Mouse (Mus musculus) bone marrow macrophage, adult 2 months (primary cell): ENCODE data around the gene Eif1.

ENCODE experiments used
- CTCF ChIP-seq: IDR thresholded peaks from 2 replicates; pipeline ENCODE4 v1.5.1; 2012; ENCODE audit warnings: low read depth, mild to moderate bottlenecking, low read length, moderate library complexity
- POLR2A ChIP-seq: IDR thresholded peaks from 2 replicates; pipeline ENCODE4 v1.6.1; 2012; ENCODE audit warnings: mild to moderate bottlenecking, low read depth, low read length, borderline replicate concordance

DNA sequence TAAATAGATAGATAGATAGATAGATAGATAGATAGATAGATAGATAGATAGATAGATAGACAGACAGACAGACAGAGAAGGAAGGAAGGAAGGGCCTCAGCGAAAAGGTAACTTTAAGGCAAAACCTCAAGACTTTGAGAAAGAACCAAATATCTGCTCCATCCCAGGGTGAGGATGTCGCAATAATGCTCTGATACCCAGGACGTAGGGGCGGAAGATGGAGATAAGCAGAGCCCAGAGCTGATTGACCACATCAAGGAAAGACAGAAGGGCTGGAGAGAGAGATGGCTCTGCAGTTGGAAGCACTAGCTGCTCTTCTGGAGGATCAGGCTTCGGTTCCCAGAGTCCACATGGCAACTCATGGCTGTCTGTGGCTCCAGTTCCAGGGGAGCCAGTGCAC, 18.4 kb upstream of the Eif1 start:
- TF ChIP-seq POLR2A (no peak), CTCF (no peak)
